22 mouse cellular contexts compared by ENCODE assay signal in the genomic region with DNA sequence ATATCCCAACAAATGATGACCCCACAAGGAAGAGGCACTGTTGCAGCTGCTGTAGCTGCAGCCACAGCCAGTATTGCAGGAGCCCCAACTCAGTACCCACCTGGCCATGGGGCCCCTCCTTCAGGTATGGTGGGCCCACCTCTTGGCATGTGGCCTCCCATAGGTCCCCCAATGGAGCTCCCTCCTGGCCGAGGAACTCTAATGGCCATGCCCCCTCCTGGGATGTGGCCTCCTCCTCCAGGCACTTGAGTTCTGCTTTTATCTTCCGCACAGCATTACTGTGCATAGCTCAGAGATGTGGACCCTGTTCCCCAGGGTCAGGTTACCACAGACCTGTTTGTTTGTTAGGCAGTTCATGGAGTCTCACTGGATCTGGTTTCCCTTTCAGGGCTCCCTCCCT. TPM values are rescaled to one million over a fixed set of nuclear protein-coding genes. Genes with fewer than 3 reads are reported as not detected.
"Had no signal": no experiment of that assay in that cellular context is flagged by ENCODE, and none has a peak within 500 bp of the region (broad histone marks: within the 10 kb centered on the region; RNA-seq: fewer than 3 reads in every experiment).

No protein-coding gene starts in this region.

- H3K27me3 ChIP-seq: limb, embryonic 12.5 days; limb, embryonic 15.5 days; midbrain, embryonic 13.5 days; neural tube, embryonic 13.5 days; stomach, embryonic 15.5 days had no signal

- H3K27ac ChIP-seq: limb, embryonic 12.5 days; limb, embryonic 15.5 days; liver, embryonic 14.5 days; macrophage; midbrain, embryonic 13.5 days; neural tube, embryonic 13.5 days; stomach, embryonic 15.5 days had no signal

- H3K4me3 ChIP-seq: limb, embryonic 12.5 days; limb, embryonic 15.5 days; midbrain, embryonic 13.5 days; myocyte; neural tube, embryonic 13.5 days; stomach, embryonic 15.5 days had no signal

- ATAC-seq: liver, postnatal 0 days; lung, postnatal 0 days; midbrain, embryonic 13.5 days; midbrain, embryonic 16.5 days had no signal

- H3K36me3 ChIP-seq: limb, embryonic 12.5 days; limb, embryonic 15.5 days; midbrain, embryonic 13.5 days; neural tube, embryonic 13.5 days; stomach, embryonic 15.5 days had no signal

- DNase-seq: kidney, adult 2 months; kidney, postnatal 36 days; left cerebral cortex, postnatal 4 days; liver, postnatal 0 days; lung, embryonic 14.5 days; retina, postnatal 1 day; right cerebral cortex, postnatal 25 days; spleen, adult 18-20 months; thymus, postnatal 25 days had no signal

- H3K4me1 ChIP-seq: midbrain, embryonic 13.5 days; neural tube, embryonic 13.5 days; stomach, embryonic 15.5 days had no signal

- H3K4me2 ChIP-seq: limb, embryonic 12.5 days; limb, embryonic 15.5 days; liver, embryonic 11.5 days; lung, embryonic 14.5 days; midbrain, embryonic 13.5 days; neural tube, embryonic 13.5 days; stomach, embryonic 15.5 days had no signal

- H3K9ac ChIP-seq: limb, embryonic 12.5 days; limb, embryonic 15.5 days; liver, embryonic 14.5 days; liver, postnatal 0 days; lung, embryonic 14.5 days; midbrain, embryonic 13.5 days; neural tube, embryonic 13.5 days; stomach, embryonic 15.5 days had no signal

- H3K9me3 ChIP-seq: limb, embryonic 12.5 days; limb, embryonic 15.5 days; midbrain, embryonic 13.5 days; stomach, embryonic 15.5 days had no signal

RNA-seq across cellular contexts. Expression of a gene that starts 20.8 kb away (rescaled TPM):
- polyA plus RNA-seq: intestine, embryonic 14.5 days; kidney, adult 2 months; limb, embryonic 12.5 days; limb, embryonic 15.5 days; liver, embryonic 11.5 days; liver, embryonic 14.5 days; liver, postnatal 0 days; lung, embryonic 14.5 days; lung, postnatal 0 days; macrophage; midbrain, embryonic 13.5 days; midbrain, embryonic 16.5 days; myocyte; neural tube, embryonic 13.5 days; stomach, embryonic 15.5 days; thymus, postnatal 0 days had no signal
